Mouse (Mus musculus) frontal cortex, postnatal 10 days (tissue): ENCODE data around the gene Ephb2.

Experiments used
- DNase-seq, 2 experiments: peaks; one replicate each; pipeline ENCODE4 v3.0.0; 2022; ENCODE audit warnings: low spot score in 2 of 2, mixed read lengths in 1 of 2

Gene Ephb2

DNA sequence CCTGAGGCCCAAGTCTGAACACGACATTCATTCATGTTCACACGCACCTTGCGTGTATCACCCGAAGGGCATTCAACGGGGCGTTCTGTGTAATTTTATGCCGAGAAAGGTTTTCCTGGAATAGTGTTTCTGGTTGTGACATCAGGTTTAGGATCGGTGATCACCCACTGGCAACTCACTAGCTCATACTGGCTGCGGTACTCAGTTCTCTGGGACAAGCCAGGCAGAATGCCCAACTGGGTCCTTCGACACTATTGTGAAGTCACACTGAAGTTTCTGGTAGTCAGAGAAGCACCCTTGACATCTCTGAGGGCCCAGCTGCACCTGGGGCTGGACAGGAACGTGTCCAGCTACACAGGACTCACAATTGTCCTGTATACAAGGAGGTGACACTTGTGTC is 132.4 kb downstream of the Ephb2 start:
- DNase-seq: no peak

DNA sequence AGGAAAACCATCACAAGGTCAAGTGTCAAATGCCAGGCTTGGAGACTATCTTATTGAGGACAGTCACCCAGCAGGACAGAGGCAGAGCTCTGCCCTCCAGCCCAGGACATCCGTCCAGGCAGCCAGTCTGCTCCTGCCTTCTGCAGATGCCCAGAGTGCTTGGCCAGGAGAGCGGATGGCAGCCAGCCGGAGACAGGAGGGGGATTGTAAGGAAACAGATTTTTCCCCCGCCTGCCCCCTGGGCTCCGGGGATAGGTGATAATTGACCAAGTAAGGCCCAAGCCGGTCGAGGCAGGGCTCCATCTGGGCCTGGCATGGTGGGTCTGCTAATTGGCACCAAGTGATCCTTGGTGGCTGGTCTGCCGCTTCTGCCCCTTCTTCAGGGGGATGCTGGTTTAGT is 133.3 kb downstream of the Ephb2 start:
- no peak for DNase-seq

DNA sequence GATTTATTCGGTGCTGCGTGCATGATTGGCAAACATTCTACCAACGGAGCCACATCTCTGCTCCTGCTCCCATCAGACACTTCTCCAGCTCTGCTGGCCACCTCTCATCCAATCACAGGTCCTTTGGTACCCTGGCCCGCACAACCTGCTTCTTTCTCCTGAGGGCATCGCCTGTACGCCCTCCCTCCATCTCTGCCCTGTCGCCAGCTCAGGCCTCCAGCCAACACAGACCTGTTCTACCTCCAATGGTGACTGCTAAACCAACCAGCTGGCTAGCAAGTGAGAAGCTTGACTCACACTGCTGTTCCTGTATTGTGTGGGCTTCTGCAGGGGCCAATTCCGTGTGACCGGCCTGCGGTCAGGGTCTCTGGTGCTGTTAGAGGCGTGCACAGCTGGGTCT is 134.6 kb downstream of the Ephb2 start:
- DNase-seq: no peak

DNA sequence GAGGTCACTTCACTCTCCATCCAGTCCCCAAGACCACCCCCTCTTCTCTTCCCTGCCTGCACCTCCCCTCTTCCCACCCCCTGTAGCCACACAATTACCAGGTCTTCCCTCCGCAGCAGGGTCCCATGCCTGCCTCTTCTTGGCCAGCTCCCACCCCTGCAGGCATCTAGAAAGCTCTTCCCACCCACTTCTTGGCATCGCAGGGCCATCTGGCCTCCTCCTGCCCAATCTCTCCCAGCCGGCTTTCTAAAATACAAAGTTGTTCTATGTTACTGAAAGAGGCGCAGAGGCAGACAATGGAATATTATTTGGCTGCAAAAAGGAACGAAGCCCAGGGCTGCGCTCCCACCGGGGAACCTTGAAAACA is 136.7 kb downstream of the Ephb2 start:
- no peak for DNase-seq

DNA sequence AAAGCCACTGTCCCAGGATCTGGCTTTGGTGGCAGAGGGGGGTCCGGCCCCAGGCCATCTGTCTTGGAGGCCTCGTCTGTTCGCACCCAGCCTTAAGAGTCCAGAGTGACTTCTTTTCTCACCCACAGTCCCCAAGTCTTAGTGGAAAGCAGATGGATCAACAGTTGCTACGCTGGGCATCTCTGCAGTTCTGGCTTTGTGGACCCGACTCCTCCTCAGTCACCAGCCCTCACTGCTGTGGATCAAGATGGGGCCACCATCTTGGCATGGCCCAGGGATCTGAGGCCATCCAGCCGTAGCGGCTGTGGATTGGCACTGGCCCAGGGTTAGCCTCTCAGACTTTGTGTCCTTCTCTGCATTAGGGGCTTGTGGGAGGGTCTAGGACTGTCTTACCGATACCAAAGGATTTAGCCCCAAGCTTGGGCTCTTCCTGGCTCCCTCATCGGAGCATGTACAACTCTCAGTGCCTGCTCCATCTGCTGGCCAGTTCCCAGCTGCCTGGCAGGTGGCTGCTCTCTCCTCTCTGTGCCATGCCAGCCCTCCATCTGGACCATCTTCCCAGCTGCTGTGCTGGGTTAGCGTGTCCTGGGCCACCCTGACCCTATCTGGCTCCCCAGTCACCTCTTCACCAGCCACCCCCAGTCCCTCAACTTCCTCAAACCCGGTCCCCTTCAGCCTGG is 137.2 kb downstream of the Ephb2 start:
- no peak for DNase-seq

DNA sequence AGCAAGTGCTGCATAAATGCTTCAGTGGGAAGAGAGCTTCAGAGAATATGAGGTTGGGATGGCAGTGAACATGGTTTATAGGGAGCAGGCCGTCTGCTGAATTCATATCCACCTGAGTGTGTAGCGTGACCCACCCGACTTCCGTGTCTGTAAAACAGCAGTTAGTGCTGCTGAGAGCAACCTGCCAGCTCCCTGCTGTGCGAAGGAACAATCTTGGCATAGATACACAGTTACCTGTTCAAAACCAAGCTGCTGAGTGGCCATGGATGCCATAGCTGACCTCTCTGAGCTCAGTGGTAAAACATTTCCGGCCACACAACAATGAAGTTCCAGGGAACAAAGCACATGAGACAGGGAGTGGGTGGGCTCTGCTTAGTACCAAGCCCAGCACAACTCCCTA is 138.5 kb downstream of the Ephb2 start:
- DNase-seq: no peak

DNA sequence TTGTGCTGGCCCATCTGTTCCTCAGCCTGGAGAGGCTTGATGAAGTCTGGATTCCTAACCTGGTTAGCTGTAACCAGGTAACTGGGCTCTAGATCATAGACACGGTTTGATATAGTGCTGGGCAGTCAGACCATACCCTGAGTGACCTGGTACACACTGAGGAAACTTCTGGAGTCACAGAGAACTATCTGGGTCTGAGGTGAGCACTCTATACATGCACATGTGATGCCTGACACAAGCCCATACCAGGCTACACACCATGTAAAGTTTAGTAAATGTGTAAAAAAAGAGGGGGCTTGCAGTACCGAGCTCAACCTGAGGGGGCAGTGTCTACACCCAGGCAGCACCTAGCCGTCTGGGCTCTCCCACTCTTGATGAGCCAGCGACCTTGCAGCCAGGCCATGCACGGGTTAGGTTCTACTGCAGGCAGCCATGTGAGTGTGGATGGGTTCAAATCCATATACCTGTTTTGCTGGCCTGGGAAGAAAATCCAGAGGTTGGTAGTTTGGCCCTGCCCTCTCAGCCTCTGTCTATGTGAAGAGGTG is 139.3 kb downstream of the Ephb2 start:
- DNase-seq: peak in 1 of 2 experiments; percentile 50

DNA sequence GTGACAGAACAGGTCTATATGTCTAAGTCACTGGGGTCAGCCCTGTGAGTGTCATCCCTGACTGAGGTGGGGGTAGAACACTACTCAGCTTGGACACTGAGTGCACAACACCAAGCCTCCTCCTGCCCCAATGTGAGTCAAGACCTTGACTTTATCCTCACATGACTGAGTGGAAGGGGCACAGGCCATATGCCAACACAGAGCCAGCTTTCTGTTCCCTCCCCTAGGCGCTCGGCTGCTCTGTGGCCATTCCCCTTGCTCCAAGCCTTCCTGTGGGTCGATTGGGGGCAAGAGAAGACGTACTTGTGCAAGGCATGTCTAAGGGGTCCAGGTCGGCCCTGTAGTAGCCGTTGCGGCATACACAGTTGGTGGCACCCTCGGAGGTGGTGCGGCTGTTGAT is 140.1 kb downstream of the Ephb2 start:
- DNase-seq: no peak

DNA sequence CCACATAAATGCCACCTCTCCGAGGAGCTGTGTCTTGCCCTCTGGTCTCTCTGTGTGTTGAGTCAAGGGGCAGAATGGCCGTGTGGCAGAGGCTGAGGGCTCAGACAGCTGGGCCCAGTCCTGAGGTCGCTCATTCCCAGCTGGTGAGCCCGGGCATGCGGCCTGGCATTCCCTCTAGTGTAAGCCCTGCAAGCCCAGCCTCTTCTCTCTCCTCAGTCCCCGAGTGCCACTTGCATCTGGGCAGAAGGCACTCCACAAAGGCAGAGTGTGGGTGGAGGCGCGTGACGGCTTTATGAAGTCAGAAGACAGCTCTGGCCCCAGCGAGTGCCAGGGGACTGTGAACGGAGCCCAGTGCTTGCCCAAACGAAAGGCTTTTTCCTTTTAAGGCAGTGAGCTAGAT is 145.8 kb downstream of the Ephb2 start:
- peak; percentile 36 to 52 for DNase-seq

DNA sequence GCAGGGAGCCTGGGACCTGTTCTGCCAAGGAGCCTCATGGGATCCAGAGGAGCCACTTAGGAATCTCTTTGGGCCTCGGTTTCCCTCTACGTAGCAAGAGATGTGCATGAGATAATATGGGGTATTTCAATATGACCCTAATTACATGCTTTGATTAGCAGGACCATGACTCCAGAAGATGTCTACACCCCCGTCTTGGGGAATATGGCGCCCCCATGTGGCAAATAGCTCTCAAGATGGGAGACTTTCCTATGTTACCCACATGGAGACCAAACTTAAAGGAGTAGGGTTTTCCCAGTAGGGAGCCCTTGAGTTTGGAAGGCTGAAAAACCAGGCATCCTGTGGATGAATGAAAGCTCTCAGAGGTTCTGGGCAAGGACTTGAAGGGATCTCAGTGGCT is 147.7 kb downstream of the Ephb2 start:
- no peak for DNase-seq

DNA sequence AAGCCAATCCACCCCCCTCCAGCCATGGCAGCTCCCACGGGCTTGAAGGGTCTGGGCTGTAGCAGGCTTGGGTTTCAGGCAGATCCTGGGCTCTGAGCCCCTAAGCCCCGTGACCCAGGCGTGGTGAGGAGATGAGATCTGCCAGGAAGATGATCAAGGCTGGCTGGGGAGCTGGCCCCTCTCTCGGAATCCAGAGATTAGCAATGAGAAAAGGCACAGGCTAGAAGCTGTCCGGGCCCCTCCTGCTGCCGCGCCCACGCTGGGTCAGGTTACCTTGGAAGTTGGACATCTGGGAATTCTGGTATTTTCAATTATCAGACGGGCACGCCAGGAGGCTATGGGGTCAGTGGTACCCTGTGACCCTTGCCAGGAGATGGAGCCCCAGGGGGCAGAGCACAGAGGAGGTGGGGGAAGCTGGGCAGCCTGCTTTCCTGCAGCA is 150.3 kb downstream of the Ephb2 start:
- DNase-seq: no peak

DNA sequence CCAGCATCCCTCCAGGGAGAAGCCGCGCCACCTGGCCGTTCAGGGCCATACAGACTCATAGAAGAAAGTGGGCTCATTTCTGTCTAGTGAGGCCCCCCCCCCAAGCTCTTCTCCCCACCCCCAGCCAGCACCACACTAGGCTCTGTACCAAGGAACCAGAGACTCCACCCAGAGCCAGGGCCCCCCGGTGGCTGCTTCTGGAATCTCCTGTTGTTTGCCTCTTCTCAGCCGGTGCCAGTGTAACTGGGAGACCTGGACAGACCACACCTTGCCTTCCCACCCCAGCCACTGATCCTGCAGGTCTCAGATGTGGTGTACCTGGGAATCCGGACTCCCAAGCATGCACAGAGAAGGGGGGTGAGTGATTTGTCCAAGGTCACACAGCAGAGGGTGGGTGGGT is 151.3 kb downstream of the Ephb2 start:
- DNase-seq: no peak

DNA sequence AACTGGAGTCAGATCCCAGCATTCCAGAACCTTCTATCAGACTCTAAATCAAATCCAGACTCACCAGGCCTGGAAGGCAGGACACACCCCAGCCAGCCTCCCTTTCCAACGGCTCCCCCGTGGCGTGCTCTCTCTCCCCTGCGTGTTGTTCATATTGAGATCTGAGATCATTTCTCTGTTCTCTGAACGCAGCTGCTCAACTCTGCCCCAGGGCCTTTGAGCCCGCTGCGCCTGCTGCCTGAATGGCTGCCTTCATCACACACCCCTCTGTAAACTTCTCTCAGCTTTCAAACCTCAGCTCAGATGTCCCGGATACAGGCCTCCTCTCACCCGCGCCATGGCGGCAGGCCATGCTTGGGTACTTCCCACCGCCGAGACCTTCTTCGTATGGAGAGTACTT is 155.1 kb downstream of the Ephb2 start:
- DNase-seq: no peak

DNA sequence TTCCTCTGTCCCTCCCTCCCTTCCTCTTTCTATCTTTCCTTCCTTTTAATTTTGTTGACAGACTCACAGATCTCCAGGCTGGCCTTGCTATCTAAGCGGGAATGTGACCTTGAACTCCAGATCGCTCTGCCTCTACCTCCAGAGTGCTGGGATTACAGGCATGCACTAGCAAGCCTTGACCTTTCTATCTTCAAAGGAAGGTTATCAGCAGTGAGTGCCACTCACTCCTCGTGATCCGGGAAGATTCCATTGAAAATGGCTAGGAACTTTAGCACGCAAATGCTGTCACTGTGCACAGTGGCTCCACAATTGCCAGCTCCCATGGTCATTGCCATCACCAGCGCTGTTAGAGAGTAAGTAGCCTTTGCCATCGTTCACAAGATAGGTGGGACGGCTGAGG is 156.6 kb downstream of the Ephb2 start:
- DNase-seq: no peak

DNA sequence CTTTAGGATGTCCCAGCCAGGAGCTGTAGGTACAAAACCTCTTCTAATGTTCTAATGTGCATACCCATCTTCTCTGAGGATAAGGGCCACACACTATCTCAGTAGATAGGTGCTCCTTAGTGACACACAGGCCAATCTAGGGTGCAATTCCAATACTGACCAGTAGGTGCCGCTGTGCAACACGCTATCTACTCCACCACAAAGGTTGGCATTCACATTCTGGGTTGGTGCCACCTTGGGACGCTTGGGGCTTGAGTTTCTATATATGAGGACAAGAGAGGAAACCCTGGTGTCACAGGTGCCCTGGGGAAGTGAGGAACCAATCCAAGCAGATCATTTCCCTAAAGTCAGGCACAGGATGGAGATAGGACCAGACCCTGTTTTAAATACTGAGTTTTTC is 157.3 kb downstream of the Ephb2 start:
- peak; percentile 68 to 85 for DNase-seq

DNA sequence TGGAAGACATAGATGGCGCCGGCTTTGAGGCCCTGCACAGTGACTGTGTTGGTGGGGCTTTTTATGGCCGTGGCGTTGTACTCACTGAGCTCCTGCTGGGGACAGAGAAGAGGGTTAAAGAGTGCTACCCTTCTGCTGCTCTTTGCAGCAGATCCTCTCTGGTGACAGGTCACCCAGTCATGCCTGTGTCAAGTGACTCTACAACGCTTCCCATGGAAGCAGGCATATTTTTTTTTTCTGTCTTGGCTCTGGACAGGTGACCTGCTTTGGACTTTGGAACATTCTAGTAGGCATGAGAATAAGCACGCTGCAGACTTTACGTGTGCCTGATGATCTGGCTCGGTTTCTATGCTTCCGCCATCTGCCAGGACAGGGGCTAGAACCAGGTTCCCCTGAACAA is 160.3 kb downstream of the Ephb2 start:
- no peak for DNase-seq

DNA sequence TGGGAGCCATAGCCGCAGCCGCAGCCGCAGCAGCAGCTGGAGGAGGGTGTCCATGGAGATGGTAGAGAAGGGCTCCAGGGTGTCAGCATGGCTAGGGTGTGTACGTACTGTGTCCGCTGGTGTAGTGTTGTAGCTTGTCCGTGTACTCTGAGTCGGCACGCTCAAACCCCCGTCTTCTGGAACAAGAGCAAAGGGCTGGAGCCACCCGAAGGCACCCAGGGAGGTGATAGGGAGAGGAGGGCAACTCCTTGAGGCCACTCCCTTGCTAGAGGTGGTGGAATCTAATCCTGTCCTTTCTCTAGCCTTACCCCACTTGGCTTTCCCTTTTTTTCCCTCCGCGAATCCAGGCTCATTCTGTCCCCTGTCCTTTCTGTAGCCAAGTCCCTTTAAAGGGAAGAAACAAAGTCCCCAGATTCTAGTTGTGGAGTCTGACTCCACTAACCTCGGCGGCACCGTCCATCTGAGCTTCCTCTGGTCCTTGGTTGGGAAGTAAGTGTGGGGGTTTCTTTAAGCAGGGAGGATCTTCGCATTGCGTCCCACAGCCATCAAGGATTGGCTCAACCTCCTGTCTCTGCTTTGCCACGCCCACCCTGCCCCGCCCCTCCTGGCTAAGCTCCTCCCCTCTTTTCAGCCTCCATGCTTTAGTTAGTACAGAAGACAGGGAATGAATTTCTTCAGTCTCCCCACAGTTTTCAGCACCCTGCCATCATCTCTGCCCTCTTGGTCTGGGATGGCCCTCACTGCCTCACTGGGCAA is 163.3 kb downstream of the Ephb2 start:
- DNase-seq: no peak

DNA sequence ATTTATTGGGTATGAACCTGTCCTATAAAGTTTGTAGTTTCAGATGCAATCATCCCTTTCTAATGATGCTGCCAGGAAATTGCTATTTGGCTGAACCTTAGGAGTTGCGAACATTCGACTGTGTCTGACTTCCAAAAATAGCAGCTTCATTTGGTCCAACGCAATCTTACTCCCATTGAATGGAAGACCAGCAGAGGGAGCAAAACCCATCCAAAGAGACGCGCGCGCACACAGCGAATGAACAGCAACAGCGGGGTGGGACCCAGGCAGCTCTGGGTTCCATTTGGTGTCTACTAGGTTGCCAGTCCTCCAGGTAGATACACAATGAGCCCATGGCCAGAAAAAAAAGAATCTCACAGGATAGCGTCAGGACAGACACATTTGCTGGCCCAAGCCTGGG is 168.0 kb downstream of the Ephb2 start:
- no peak for DNase-seq

DNA sequence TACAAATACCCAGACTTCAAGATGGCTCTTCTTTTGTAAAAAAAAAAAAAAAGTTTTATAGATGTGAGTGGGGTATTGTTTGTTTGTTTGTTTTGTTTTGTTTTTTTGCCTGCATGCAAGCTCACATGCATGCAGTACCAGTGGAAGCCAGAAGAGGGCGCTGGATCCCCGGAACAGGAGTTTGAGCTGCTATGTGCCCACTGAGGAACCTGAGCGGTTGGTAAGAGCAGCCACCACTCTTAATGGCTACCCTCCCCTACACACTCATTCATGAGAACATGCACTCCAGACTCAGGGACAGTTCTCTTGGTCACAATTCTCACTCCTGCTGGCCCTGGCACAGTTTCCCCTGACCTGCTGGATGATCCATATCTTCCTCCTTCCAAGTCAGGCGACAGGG is 169.8 kb downstream of the Ephb2 start:
- no peak for DNase-seq

DNA sequence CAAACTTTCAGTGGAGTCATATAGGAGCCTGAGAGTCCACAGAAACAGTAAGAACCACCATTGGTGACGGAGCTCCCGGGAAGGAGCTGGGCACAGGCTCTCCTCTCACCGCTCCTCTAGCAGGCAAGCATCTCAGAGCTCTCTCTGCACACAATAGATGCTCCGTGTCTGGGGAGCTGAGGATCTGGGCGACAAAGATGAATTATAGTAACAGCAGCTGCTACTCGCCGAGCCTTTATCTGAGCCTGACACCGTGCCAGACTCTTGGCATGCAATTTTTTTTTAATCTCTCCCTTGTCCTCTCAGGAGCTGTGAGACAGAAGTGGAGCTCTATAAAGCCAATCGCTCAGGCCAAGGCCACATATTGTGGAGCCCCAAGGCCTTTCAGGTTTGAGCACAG is 170.7 kb downstream of the Ephb2 start:
- peak in 1 of 2 experiments; percentile 40 for DNase-seq

DNA sequence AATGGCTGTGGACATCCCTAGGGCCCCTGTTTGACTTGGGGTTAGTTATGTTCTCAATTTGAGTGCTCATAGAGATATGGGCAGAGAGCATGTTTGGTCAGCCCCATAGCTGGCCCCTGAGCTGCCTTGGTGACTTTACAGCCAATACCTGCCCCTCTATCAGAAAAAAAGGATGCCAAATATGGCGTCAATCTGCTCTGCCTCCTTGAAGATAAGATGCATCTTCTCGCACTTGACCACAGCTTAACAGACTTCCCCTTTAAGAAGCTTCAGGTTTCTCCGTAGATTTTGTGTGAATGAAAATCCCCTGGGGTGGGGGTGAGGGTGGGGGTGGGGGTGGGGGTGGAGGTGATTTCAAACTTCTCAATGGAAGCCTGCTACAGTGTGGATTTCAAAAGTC is 177.9 kb downstream of the Ephb2 start:
- no peak for DNase-seq

DNA sequence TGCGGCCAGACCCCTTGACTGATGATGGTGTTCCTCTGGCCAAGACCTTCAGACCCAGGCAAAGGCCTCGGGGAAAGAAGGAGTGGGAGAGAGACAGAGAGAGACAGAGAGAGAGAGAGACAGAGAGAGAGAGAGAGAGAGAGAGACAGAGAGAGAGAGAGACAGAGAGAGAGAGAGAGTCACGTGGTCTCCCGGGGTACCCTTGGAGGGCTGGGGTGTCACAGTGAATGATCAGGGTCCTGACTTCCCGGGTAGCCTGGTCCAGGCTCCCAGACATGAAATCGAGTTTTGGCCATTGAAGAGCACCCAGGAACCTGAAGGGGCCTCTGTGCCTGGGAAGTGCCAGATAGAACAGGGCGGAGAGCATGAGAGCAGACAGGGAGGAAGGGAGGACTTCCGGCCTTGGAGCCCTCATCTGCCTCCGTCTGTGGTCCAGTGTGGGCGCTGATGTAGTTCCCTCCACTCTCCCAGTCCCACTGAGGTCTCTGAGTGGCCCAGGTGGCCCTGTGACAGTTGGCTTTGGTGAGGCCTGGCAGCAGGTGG is 182.0 kb downstream of the Ephb2 start:
- no peak for DNase-seq

DNA sequence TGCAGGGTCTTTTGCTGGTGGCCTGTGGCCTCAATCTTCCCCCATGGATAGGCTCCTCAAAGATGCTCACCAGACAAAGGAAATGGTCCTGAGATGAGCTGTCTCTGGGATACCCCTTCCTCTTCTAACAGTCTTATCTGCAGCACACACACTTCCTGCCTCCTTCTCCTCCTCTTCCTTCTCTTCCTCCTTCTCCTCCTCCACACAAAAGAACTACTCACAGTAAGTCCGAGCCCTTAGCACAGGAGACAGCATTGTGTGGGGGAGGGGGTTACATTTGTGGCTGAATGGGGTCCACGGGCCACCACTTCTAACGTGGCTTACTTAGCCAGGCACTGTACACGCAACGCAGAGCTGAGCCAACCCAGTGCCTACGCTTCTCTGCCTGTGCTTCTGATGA is 182.8 kb downstream of the Ephb2 start:
- no peak for DNase-seq
